Mouse (Mus musculus): ENCODE results near the gene 1810062G17Rik.

Gene 1810062G17Rik

GRCm38 (mm10) chr3:36474938-36475483 lies 726 bp upstream of the 1810062G17Rik start:
- in situ Hi-C loops (cut with MboI, MseI): loop anchor here (10.0 to 25.0 kb wide), 2 partner anchors 480 to 538 kb away; partner anchors contain the start of gene Dcun1d1

GRCm38 (mm10) chr3:36476261-36477155 lies 771 bp downstream of the 1810062G17Rik start:
- in situ Hi-C loops (cut with MboI, MseI): loop anchor here (10.0 kb wide), 1 partner anchor 482 kb away; no protein-coding TSS in a partner anchor

GRCm38 (mm10) chr3:36478776-36479175 lies 3.0 kb downstream of the 1810062G17Rik start:
- in situ Hi-C loops (cut with MboI, MseI): loop anchor here (10.0 kb wide), 1 partner anchor 484 kb away; no protein-coding TSS in a partner anchor

GRCm38 (mm10) chr3:36480486-36480885 lies 4.7 kb downstream of the 1810062G17Rik start:
- in situ Hi-C loops (cut with MboI, MseI): no loop called here

- in situ Hi-C loops (cut with MboI, MseI): no loop called here
Measured at GRCm38 (mm10) chr3:36481776-36482193, 6.0 kb downstream of the 1810062G17Rik start.

- in situ Hi-C loops (cut with MboI, MseI): no loop called here
Measured at GRCm38 (mm10) chr3:36482940-36483339, 7.2 kb downstream of the 1810062G17Rik start.

- in situ Hi-C loops (cut with MboI, MseI): no loop called here
Measured at GRCm38 (mm10) chr3:36484292-36484691, 8.6 kb downstream of the 1810062G17Rik start.

GRCm38 (mm10) chr3:36486176-36486575 lies 10.4 kb downstream of the 1810062G17Rik start:
- in situ Hi-C loops (cut with MboI, MseI): no loop called here

- in situ Hi-C loops (cut with MboI, MseI): no loop called here
Measured at GRCm38 (mm10) chr3:36486881-36487280, 11.1 kb downstream of the 1810062G17Rik start.

- in situ Hi-C loops (cut with MboI, MseI): no loop called here
Measured at GRCm38 (mm10) chr3:36488367-36488766, 12.6 kb downstream of the 1810062G17Rik start.

GRCm38 (mm10) chr3:36488899-36489589 lies 13.3 kb downstream of the 1810062G17Rik start:
- in situ Hi-C loops (cut with MboI, MseI): no loop called here

GRCm38 (mm10) chr3:36489590-36489910 lies 13.8 kb downstream of the 1810062G17Rik start:
- in situ Hi-C loops (cut with MboI, MseI): no loop called here

- in situ Hi-C loops (cut with MboI, MseI): loop anchor here (10.0 kb wide), 1 partner anchor 47 kb away; no protein-coding TSS in a partner anchor
Measured at GRCm38 (mm10) chr3:36491535-36491934, 15.8 kb downstream of the 1810062G17Rik start.

GRCm38 (mm10) chr3:36492716-36493391 lies 17.1 kb downstream of the 1810062G17Rik start:
- in situ Hi-C loops (cut with MboI, MseI): loop anchor here (10.0 kb wide), 1 partner anchor 48 kb away; no protein-coding TSS in a partner anchor

- in situ Hi-C loops (cut with MboI, MseI): loop anchor here (10.0 kb wide), 1 partner anchor 49 kb away; no protein-coding TSS in a partner anchor
Measured at GRCm38 (mm10) chr3:36493641-36494283, 18.0 kb downstream of the 1810062G17Rik start.

GRCm38 (mm10) chr3:36494613-36495012 lies 18.9 kb downstream of the 1810062G17Rik start:
- in situ Hi-C loops (cut with MboI, MseI): loop anchor here (5.0 to 10.0 kb wide), 2 partner anchors 50 to 282 kb away; no protein-coding TSS in a partner anchor

- in situ Hi-C loops (cut with MboI, MseI): loop anchor here (5.0 to 10.0 kb wide), 2 partner anchors 51 to 283 kb away; no protein-coding TSS in a partner anchor
Measured at GRCm38 (mm10) chr3:36495436-36495835, 19.7 kb downstream of the 1810062G17Rik start.

- in situ Hi-C loops (cut with MboI, MseI): loop anchor here (5.0 to 10.0 kb wide), 2 partner anchors 51 to 284 kb away; no protein-coding TSS in a partner anchor
Measured at GRCm38 (mm10) chr3:36496273-36496672, 20.5 kb downstream of the 1810062G17Rik start.

- in situ Hi-C loops (cut with MboI, MseI): loop anchor here (5.0 to 10.0 kb wide), 2 partner anchors 52 to 284 kb away; no protein-coding TSS in a partner anchor
Measured at GRCm38 (mm10) chr3:36496746-36497145, 21.0 kb downstream of the 1810062G17Rik start.

- in situ Hi-C loops (cut with MboI, MseI): loop anchor here (5.0 to 10.0 kb wide), 2 partner anchors 53 to 286 kb away; no protein-coding TSS in a partner anchor
Measured at GRCm38 (mm10) chr3:36498224-36498623, 22.5 kb downstream of the 1810062G17Rik start.
